Mouse (Mus musculus) mesoderm, embryonic 11.5 days (tissue): ENCODE measurements at regions not wholly inside any gene's neighbourhood (a gene's known extent, or its start where the extent isn't known, plus 50 kb on each side); places are given as distances from the start of the nearest gene placed in this dataset.

Source experiments
- DNase-seq: peaks from one replicate; pipeline ENCODE4 v3.0.0-alpha.2; 2012; ENCODE audit warnings: low read depth, low spot score

GRCm38 (mm10) chr7:117260596-117260995 is 120.2 kb upstream of the Xylt1 start:
- no peak for DNase-seq

- no peak for DNase-seq
These were observed 117.7 kb upstream of the Xylt1 start for GRCm38 (mm10) chr7:117263126-117263525.

- DNase-seq = no peak
These were observed 116.4 kb upstream of the Xylt1 start for GRCm38 (mm10) chr7:117264341-117264740.

DNA sequence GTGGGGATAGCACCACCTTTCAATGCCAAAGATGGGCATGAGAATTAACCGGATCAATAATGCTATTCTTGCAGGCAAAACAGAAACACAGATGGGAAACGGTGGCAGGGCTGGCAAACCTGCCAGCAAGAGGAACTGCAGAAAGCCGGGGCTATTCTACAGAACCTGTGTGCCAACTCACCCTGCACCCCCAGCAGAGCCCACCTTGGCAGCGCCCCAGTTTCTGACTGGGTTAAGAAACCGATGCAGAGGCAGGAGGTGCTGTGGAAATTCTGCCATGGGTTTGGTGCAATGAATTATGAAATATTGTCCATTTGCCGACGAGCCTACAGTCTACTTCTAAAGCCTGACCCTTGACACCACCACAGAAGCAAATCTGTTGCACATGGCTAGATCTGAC is 112.7 kb upstream of the Xylt1 start:
- no peak for DNase-seq

DNA sequence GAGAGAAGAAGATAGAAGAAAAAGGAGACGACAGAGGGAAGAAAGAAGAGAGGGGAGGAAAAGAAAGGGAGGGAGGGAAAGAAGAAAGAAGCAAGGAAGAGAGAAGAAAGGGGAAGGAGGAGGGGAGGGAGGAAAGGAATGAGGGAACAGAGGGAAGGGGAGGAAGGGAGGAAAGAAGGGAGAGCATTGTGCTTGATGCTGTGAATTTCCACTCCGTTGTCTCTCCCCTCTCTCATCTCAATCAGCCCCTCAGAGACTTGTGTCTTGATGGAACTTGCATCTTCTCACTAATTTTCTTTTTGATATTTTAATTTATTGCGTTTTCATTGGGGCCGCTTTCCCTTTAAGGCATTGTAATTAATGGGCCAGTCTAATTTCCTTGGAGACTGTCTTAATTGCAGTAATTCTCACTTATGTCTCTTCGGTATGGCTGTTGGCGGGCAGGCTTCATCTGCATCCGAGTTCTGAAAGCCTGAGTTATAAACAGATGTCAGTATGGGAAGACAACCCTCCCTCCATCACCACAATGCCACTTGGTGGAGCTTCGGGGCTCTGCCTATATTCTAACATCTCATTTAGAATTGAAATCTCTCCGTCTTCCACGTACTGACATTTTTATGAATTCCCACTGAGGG is 111.4 kb upstream of the Xylt1 start:
- DNase-seq = no peak

DNA sequence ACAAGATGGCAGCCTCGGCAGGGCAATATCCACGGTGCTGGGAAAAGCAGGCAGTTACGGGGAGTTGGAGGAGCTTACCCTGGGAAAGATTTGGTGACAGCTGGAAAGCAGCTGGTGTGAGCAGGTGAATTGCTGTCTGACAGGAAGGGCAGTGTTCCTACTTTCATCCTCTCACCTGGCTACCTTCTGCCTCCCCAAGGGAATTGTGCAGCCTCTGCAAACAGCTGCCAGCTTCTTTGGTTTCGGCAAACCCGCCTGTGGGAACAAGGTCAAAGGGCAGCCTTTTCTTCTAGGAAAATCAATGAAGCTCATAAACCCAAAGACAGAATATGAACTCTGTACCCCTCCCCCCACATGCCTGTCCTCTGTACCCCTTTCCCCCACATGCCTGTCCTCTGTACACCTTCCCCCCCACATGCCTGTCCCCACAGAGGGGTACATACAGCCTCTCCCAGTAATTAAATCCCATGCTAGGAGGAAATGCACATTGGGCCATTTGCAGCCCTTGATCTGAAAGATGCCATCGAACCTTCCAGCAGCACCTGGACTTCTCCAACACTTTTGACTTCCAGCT is 102.3 kb upstream of the Xylt1 start:
- peak; percentile 23 for DNase-seq

DNA sequence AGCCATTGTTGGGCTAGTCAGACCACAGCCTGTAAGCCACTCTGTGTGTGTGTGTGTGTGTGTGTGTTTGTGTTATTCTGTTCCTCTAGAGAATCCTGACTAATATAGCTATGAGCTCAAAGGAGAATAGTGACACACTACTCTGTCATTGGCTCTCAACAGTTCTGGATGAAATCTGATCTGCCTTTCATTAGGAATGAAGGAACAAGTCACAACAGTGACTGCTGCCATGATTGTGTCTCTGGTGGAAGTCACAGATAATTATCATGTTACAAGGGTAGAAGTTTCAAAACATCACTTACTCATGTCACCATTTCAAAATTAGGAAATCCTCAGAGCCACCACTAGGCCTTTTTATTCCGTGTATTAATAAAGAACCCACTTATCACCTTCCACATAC is 98.6 kb upstream of the Xylt1 start:
- no peak for DNase-seq

GRCm38 (mm10) chr7:117285206-117285605 is 95.6 kb upstream of the Xylt1 start:
- DNase-seq = no peak

DNA sequence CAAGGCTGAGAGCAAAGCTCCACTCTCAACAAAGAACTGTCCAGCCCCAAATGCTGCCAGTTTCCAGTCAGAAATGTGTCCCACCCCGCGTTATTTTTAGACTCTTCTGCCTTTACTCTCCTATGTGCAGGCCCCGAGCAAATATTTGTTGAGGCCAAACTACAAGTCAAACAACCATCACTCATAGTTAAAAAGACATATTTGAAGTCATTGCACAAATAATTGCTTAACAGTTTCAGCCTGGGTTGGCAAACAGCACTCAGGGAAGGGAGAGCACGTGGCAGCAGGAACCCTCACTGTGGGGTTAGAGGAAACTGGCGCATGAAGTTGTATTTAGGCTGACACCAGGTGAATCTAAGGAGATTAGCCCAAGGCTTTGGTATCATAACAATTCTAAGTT is 94.8 kb upstream of the Xylt1 start:
- DNase-seq = no peak

DNA sequence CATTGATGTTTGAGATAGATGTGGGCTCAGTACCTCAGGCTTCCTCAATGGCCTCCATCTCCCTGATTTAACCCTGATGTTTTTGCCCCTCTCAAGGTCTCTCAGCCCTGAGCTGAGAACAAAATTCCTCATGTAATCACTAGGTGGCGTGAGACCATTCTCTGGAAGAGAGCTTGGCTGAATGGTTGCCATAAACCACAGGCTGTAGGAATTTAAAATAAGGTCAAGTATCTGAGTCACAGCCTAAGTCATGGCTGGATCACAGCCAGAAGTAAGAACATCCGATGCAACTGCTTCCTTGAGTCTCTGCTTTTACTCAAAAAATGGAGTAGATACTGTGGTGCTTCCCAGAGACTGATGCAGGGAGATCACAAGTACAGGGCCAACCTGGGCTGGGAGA is 77.1 kb upstream of the Xylt1 start:
- DNase-seq = peak; percentile 8

- peak; percentile 9 for DNase-seq
These were observed 70.1 kb upstream of the Xylt1 start for GRCm38 (mm10) chr7:117310586-117311200.

DNA sequence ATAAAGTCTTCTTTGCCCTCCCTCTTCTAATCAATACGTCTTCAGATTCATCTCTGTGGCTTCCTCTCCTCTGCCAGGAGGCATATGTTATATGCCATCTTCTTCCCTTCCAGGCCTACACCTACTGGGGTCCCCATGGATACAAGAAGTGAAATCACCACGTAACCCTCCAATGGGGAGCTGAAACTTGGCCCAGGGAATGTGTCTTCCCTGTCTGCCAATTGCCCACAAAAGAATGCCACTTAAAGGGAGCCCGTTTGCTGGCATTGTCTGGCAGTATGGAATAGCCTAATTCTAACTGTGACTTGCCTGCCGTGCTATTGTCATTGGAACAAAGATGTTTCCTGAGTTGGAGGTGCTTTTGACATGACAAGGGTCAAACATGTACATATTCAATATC is 69.5 kb upstream of the Xylt1 start:
- no peak for DNase-seq

DNA sequence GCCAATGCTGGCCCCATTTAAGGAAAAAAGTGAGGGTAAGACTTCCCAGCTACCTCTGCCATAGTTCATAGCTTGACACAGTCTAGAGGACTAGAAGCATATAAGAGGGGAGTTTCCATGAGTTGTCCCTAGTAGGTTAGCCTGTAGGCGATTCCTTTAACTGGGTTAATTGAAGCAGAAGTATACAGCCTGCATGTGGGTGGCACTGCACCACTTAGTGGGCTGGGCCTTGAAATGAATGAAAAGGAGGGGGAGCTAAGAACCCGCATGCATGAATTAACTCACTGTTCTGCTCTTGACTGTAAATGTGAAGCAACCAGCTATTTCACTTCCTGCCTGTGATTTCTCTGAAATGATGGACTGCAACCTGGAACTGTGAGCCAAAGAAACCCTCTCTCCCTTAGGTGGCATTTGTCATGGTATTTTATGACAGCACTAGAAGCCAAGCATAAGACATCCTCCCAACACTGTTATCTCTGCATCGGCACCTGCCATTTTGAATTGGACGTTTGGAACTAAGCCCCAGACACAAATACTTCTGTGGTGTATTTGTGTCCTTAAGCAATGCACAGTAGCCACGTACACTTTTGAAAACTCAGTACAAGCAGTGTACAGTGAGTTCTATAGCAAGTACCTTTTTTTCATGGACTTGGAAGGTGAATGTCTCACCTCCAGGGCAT is 64.5 kb upstream of the Xylt1 start:
- DNase-seq = no peak

- no peak for DNase-seq
These were observed 63.4 kb upstream of the Xylt1 start for GRCm38 (mm10) chr7:117317362-117317761.

DNA sequence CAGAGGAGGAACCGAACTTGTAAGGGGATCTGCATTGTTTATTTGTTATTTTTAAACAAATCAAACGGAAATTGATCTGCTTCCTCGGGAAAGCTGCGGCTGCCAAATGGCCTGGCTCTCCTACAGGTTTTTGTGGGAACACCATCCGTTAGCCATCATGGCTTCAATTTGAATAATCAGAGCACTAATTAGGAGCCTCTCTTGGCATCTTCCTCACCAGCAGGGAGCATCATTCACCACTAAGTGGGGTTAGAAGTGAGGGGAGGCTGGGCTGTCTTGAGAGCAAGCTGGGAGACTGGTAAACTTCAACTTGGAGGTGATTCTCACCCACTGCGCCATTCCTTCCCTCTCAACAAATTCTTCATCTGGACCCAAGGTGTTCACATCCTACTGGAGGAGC is 60.2 kb upstream of the Xylt1 start:
- no peak for DNase-seq
